Mouse (Mus musculus): ENCODE measurements at regions not wholly inside any gene's neighbourhood (a gene's known extent, or its start where the extent isn't known, plus 50 kb on each side); places are given as distances from the start of the nearest gene placed in this dataset.

GRCm38 (mm10) chr2:72596994-72597925 lies 121.3 kb downstream of the Cdca7 start:
- TF ChIP-seq GATA1 (IDR thresholded peaks at IDR 0.05; ENCODE audit: low read length) = no peak

- no peak for TF ChIP-seq GATA1 (IDR thresholded peaks at IDR 0.05; ENCODE audit: low read length)
Measured at GRCm38 (mm10) chr2:72597941-72598340, 122.0 kb downstream of the Cdca7 start.

GRCm38 (mm10) chr2:72600723-72601122 lies 124.8 kb downstream of the Cdca7 start:
- no peak for TF ChIP-seq GATA1 (IDR thresholded peaks at IDR 0.05; ENCODE audit: low read length)

GRCm38 (mm10) chr2:72602152-72602551 lies 126.2 kb downstream of the Cdca7 start:
- no peak for TF ChIP-seq GATA1 (IDR thresholded peaks at IDR 0.05; ENCODE audit: low read length)

GRCm38 (mm10) chr2:72612221-72612620 lies 136.3 kb downstream of the Cdca7 start:
- no peak for TF ChIP-seq GATA1 (IDR thresholded peaks at IDR 0.05; ENCODE audit: low read length)

GRCm38 (mm10) chr2:72614256-72614655 lies 138.3 kb downstream of the Cdca7 start:
- TF ChIP-seq GATA1 (IDR thresholded peaks at IDR 0.05; ENCODE audit: low read length) = no peak

GRCm38 (mm10) chr2:72615869-72616268 lies 139.9 kb downstream of the Cdca7 start:
- TF ChIP-seq GATA1 (IDR thresholded peaks at IDR 0.05; ENCODE audit: low read length) = no peak

GRCm38 (mm10) chr2:72616412-72616811 lies 140.5 kb downstream of the Cdca7 start:
- TF ChIP-seq GATA1 (IDR thresholded peaks at IDR 0.05; ENCODE audit: low read length) = peak; percentile 10

- no peak for TF ChIP-seq GATA1 (IDR thresholded peaks at IDR 0.05; ENCODE audit: low read length)
Measured at GRCm38 (mm10) chr2:72619446-72619845, 143.5 kb downstream of the Cdca7 start.

GRCm38 (mm10) chr2:72620182-72620652 lies 144.3 kb downstream of the Cdca7 start:
- TF ChIP-seq GATA1 (IDR thresholded peaks at IDR 0.05; ENCODE audit: low read length) = no peak

- TF ChIP-seq GATA1 (IDR thresholded peaks at IDR 0.05; ENCODE audit: low read length) = no peak
Measured at GRCm38 (mm10) chr2:72627915-72628314, 152.0 kb downstream of the Cdca7 start.

GRCm38 (mm10) chr2:72628626-72629470 lies 152.9 kb downstream of the Cdca7 start:
- no peak for TF ChIP-seq GATA1 (IDR thresholded peaks at IDR 0.05; ENCODE audit: low read length)

- TF ChIP-seq GATA1 (IDR thresholded peaks at IDR 0.05; ENCODE audit: low read length) = no peak
Measured at GRCm38 (mm10) chr2:72629691-72630461, 153.9 kb downstream of the Cdca7 start.

GRCm38 (mm10) chr2:72637881-72638620 lies 162.1 kb downstream of the Cdca7 start:
- no peak for TF ChIP-seq GATA1 (IDR thresholded peaks at IDR 0.05; ENCODE audit: low read length)

GRCm38 (mm10) chr2:72639022-72639421 lies 163.1 kb downstream of the Cdca7 start:
- no peak for TF ChIP-seq GATA1 (IDR thresholded peaks at IDR 0.05; ENCODE audit: low read length)

All from G1E-ER4 (cell line).